Mouse (Mus musculus): ENCODE measurements at regions not wholly inside any gene's neighbourhood (a gene's known extent, or its start where the extent isn't known, plus 50 kb on each side); places are given as distances from the start of the nearest gene placed in this dataset.
A peak's percentile ranks its signal among the peaks of the same experiment; 100 is the strongest.

DNA sequence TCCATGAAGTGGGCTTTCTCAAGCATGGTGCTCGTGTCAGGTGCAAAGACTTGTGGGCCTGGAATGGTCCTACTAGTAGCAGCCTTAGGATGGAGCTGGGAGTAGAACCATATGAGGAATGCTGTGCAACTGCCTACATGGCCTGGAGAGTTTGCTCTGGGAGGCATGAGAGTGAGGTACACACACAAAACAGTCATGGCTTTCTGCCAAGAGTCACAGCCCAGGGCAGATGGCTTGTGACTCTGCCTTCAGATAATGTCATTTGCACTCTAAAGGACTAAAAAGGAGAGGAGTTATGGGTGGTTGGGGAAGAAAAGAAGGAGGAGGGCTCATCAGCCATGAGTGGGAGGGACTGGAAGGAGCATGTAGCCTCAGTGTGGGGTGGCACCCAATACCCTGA lies 263.1 kb downstream of the Cbln1 start:
- no peak for DNase-seq (ENCODE audit: low spot score in 2 of 2)

DNA sequence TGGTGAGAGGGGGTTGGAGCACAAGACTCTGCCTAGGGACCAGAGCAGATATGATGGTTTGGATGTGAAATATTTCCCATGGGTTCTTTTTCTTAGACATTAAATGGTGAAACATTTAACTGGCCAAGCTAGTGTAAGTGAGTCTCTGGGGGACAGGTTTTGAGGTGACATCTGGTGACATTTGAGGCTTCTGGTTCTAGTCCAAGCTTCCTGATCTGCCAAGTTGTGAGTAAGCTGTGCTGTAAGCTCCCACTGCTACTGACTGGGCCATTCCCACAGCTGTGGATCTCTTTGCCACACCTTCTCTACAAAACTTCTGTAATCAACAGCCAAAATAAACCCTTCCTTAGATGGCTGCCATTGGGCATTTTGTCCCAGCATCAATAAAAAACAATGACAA lies 264.4 kb downstream of the Cbln1 start:
- DNase-seq (ENCODE audit: low spot score in 2 of 2) = no peak

DNA sequence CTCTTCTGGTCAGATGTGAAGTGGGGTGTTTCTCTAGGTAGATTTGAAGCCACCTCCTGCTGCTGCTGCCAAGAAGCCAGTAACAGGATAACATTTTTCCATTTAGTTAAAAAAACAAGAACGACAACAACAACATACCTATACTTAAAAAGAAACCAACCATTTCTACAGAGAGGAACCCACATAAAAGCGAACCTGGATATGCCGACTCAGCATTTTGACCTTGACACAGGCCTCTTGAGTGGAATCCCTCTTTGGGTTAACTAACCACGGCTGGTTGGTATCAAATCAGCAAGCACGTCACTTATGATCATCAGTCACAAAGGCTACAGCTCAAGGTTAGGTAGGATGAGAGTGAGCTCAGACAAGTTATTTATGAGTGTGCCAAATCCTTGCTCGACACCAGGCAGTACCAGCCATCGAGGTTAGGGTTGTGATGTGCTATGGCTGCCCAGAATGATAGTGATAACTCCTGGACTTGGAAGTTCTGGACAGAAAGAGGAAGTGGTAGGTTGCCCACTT lies 269.7 kb downstream of the Cbln1 start:
- DNase-seq (ENCODE audit: low spot score in 2 of 2) = peak in 1 of 2 experiments; percentile 4

DNA sequence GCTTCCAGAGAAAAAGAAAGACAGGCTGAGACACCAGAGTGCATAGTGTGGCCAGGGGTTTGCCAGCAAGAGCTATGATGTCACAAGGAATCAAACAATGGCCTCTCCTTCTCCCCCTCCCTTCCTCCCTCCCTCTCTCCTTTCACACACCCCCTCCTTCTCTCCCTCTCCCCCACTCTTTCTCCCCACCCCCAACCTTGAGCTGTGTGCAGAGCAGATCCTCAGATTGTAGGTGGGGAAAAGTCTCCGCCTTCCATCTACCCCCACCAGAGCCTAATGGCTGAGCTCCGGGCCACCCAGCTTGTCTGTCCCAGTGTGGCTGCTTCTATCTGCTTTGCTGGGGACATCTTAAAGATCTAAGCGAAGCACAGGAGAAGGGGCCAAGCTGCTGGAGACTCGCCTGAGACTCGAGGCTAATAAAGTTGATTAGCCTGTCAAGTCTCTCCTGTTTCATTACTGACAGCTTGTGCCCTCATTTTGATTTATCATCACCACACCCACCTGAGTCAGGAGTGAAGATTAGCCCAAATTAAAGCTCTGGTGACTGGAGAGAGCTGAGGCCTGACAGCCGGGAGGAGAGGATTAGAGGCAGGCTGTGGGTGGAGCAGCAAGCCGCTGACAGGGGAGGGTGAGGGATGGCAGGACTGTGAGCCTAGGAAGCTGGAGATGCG lies 272.8 kb downstream of the Cbln1 start:
- no peak for DNase-seq (ENCODE audit: low spot score in 2 of 2)

DNA sequence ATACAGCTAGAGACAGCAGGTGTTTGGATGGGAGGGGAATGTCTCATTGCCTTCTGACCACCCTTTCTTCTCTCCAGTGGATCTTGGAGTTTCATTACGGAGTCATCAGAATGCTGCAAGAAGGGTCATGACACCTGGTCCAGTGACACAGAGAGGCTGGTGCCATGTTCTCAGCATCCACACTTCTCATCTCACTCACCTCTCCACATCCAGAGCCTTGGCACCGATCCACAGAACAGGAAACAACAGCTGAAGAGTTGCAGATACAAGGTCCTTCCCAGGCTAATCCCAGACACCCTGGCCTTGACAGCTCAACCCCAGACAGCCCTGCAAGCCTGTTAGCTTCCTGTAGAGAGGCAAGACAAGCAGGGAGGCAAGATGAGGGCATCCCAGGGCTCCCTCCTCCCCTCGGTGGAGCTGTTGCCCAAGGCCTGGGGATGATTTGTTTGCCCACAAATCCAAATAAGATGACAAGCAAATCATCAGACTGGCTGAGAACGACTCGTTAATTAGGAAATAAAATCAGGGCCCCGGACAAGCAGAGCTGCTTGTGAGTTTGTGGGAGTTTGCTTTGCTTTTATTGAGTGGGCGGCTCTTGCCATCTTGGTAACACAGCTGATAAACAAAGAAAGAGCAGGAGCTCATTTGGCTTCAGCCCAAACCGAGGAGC lies 274.4 kb downstream of the Cbln1 start:
- DNase-seq (ENCODE audit: low spot score in 2 of 2) = peak in 1 of 2 experiments; percentile 21

- DNase-seq (ENCODE audit: low spot score in 2 of 2) = no peak
These were observed 275.4 kb downstream of the Cbln1 start for GRCm38 (mm10) chr8:87197000-87197399.

GRCm38 (mm10) chr8:87196050-87196449 lies 276.4 kb downstream of the Cbln1 start:
- no peak for DNase-seq (ENCODE audit: low spot score in 2 of 2)

GRCm38 (mm10) chr8:87189791-87190385 lies 282.5 kb downstream of the Cbln1 start:
- DNase-seq (ENCODE audit: low spot score in 2 of 2) = no peak

DNA sequence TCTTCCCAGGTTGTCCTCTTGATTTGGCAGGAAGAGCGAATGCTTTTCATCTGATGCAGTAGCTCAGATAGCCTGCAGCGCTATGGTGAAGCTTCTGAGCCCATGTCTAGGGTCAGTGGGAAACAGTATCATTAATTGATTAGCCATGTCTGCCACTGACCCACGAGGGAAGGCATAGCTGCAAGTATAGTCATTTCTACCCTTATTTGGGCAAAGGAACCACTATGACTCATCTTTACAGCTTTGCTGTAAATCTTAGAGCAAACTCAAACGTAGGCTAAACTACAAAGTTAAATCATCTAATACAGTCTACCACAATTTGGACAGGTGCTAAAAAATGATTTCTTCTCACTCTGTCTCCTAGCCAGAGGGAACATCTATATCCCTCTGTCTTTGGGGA lies 289.5 kb downstream of the Cbln1 start:
- no peak for DNase-seq (ENCODE audit: low spot score in 2 of 2)

- no peak for DNase-seq (ENCODE audit: low spot score in 2 of 2)
These were observed 293.5 kb upstream of the N4bp1 start for GRCm38 (mm10) chr8:87178561-87178960.

DNA sequence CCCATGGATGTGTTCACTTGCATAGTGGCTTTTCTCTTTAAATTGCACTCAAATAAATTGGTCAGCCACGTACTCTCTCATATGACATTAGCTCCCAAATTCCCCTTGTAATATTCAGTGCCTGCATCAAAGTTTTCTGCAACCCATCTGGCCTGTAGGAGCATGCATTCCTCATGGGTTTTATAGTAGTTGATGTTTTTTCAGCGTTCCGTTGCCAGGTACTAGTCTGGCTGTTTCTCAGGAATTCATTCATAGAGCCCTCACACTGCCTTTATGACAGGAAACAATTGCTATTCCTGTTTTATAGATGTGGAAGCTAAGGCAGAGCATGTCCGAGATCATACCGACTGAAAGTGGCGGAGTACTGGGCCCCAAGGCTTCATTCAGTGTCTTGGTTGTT lies 292.6 kb upstream of the N4bp1 start:
- DNase-seq (ENCODE audit: low spot score in 2 of 2) = no peak

- DNase-seq (ENCODE audit: low spot score in 2 of 2) = no peak
These were observed 290.0 kb upstream of the N4bp1 start for GRCm38 (mm10) chr8:87175097-87175496.

DNA sequence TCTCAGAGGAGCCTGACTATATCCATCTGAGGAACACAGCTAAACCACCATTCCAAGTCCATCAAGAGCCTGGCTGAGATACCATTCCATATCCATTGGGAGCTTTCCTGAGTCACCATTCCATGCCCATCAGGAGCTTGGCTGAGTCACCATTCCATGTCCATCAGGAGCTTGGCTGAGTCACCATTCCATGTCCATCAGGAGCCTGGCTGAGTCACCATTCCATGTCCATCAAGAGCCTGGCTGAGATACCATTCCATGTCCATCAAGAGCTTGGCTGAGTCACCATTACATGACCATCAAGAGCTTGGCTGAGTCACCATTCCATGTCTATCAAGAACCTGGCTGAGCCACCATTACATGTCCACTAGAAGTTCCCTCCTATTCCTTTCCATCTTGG lies 288.7 kb upstream of the N4bp1 start:
- no peak for DNase-seq (ENCODE audit: low spot score in 2 of 2)

DNA sequence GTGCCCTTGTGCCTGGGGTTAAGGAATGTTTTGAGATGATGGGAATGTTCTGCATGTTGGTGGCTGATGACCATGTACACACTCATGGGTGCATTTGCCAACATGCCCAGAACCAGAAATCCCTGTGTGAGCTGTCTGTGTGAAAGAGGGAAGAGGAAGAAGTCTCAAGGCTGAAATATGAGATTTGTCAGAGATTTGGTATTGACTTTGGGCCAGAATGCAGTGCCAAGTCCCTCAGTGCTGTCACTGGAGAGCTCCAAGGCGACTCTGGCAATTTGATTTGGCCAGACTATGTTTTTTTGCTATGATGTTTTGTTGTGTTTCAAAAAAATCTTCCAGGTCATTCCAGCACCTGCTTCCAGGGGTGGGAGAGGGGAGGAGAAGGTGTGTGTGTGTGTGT lies 281.7 kb upstream of the N4bp1 start:
- DNase-seq (ENCODE audit: low spot score in 2 of 2) = peak in 1 of 2 experiments; percentile 8

GRCm38 (mm10) chr8:87160416-87160815 lies 275.4 kb upstream of the N4bp1 start:
- DNase-seq (ENCODE audit: low spot score in 2 of 2) = no peak

DNA sequence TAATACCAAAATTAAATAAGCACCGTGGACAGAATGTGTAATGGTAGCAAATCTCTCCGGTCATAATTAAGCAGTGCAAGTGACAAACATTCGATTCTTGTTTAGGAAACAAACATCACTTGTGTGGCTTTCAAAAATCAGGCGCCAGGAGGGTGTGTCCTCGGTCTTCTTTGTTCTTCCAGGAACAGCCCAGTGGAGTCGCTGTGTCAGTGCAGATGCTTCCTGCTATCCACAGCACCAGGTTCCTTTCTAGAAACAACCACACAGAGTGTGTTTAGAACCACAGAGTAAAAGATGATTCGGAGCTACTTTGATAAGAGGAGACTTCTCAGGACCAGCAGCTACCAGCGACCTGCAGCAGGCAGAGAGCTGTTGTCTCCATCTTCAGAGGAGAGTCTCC lies 273.3 kb upstream of the N4bp1 start:
- DNase-seq (ENCODE audit: low spot score in 2 of 2) = no peak

DNA sequence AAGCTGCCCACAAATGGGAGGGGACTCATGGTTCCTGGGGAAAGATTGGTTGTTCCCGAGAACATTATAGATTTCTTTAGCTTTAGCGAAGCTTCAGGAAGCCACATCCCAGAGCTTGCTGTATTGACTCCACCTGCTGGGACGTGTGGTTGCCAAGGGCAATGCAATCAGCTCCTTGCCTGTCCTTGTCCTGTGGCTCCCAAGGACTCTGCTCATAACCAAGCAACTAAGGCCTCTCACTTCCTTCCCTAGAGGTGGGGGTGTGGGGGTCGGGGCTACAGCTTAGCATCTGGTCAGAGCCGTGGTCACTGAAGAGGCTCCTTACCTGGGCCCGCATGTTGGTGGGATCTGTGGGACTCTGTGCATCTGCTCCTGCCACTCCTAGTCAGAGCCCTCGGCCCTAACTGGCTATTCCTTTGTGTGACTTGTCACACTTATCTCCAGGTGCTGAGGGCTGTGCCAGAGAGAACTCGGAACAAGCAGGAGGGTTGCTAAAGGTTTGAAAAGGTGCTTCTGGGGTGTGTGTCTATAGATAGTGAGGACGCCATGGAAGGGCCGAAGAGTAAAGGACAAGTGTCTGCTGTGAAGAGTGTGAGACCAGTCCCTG lies 270.9 kb upstream of the N4bp1 start:
- no peak for DNase-seq (ENCODE audit: low spot score in 2 of 2)

DNA sequence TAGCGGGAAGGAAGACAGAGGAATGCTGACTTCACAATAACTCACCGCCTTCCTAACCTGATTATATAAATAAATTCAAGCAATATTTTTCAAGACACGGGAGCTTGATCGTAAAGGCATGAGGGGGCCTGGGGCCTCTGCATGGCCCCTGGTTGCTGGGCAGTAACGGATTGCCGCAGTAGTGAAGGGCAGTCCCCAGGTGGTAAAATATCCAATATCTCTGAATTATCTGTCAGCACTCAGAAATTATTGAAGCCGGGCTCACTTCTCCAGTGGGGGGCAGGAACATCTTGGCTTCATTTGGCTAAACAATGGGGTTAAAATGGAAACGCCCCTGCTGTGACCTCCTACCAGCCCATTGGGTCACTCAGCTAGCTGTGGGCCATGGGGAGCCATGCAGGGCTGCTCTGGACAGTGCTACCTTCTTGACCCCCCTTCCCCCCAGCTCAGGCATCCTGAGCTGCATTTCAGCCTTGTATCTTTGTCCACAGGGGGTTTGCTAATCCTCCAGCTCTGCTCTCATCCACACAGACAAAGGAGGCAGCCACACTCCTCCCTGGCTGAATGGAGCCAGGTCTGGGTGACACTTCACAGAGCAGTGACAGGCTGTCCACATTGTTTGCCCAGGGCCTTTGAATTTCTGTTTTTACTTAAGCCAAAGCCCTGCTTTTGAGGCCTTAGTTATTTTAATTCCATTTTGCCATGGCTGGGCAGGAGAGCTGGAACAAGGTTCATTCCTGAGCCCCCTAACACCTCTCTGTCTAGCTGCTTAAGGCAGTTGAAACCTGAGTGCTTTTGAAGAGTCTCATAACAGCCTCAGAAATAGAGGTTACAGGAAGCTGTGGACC lies 267.2 kb upstream of the N4bp1 start:
- DNase-seq (ENCODE audit: low spot score in 2 of 2) = no peak

GRCm38 (mm10) chr8:87148853-87149252 lies 263.8 kb upstream of the N4bp1 start:
- no peak for DNase-seq (ENCODE audit: low spot score in 2 of 2)

DNA sequence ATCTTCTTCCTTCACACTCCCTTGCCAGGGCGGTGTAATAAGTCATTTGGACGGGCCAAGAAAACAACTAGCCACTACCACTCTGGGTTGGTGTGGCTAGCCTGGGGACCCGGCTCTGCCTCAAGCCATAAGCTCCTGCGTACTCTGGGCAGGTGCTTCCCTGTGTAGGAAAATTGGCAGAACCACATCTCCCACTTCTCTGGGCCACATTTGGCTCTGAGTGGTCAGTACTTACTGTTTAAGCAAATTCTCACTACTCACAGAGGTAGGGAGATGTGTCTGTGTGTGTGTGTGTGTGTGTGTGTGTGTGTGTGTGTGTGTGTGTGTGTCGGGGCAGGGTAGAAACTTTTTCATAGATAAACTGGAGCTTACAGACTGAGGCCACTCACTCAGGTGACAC lies 262.6 kb upstream of the N4bp1 start:
- no peak for DNase-seq (ENCODE audit: low spot score in 2 of 2)

GRCm38 (mm10) chr8:87137412-87137811 lies 252.4 kb upstream of the N4bp1 start:
- no peak for DNase-seq (ENCODE audit: low spot score in 2 of 2)

Data from adrenal gland, adult 18-20 months (tissue).